Mouse (Mus musculus) Muller cell, postnatal 12 days (primary cell): ENCODE measurements at regions not wholly inside any gene's neighbourhood (a gene's known extent, or its start where the extent isn't known, plus 50 kb on each side); places are given as distances from the start of the nearest gene placed in this dataset.

Experiments used
- DNase-seq: peaks from one replicate; pipeline ENCODE4 v3.0.0-alpha.2; 2015; ENCODE audit errors: inconsistent ontology term

GRCm38 (mm10) chr8:58998081-58998480, 85.6 kb upstream of the Galntl6 start:
- DNase-seq = peak; percentile 6
